Mouse (Mus musculus) MEL (cell line): Measurements from ENCODE around the gene Rasip1.

Experiments
- BHLHE40 ChIP-seq: IDR thresholded peaks from 2 replicates; pipeline ENCODE4 v1.6.1; 2012; ENCODE audit warnings: low read depth, mild to moderate bottlenecking, inconsistent platforms, low read length, improper control_type of control experiment, borderline replicate concordance
- CHD2 ChIP-seq: IDR thresholded peaks from 2 replicates; pipeline ENCODE4 v1.6.1; 2011; ENCODE audit warnings: low read length, improper control_type of control experiment
- CTCF ChIP-seq, 3 experiments: IDR thresholded peaks in 2 of 3; conservative IDR thresholded peaks in 1 of 3; 2 replicates each; pipeline ENCODE4 v1.5.1; 2011 to 2012; ENCODE audit warnings: low read length in 3 of 3, low read depth in 2 of 3, mild to moderate bottlenecking in 2 of 3, improper control_type of control experiment in 1 of 3, inconsistent platforms in 1 of 3, mixed read lengths in 1 of 3, moderate library complexity in 1 of 3; ENCODE audit not compliant: control insufficient read depth in 1 of 3, insufficient read depth in 1 of 3, poor library complexity in 1 of 3, severe bottlenecking in 1 of 3
- ELF1 ChIP-seq: IDR thresholded peaks from 2 replicates; pipeline ENCODE4 v1.6.1; 2014; ENCODE audit warnings: low read depth, mild to moderate bottlenecking, inconsistent platforms, low read length, improper control_type of control experiment, moderate library complexity
- ETS1 ChIP-seq: IDR thresholded peaks from 2 replicates; pipeline ENCODE4 v1.6.1; 2012; ENCODE audit warnings: low read depth, mild to moderate bottlenecking, inconsistent platforms, low read length, improper control_type of control experiment, moderate library complexity
- MYB ChIP-seq: IDR thresholded peaks from 2 replicates; pipeline ENCODE4 v1.6.1; 2011; ENCODE audit warnings: mild to moderate bottlenecking, low read depth, low read length, improper control_type of control experiment
- POLR2A ChIP-seq, 2 experiments: IDR thresholded peaks; 2 replicates each; pipeline ENCODE4 v1.6.1; 2011 to 2012; ENCODE audit warnings: low read length in 2 of 2, mild to moderate bottlenecking in 2 of 2, control low read depth in 1 of 2, improper control_type of control experiment in 1 of 2, low read depth in 1 of 2, moderate library complexity in 1 of 2; ENCODE audit not compliant: control insufficient read depth in 1 of 2, insufficient read depth in 1 of 2, poor library complexity in 1 of 2
- POLR2AphosphoS2 ChIP-seq: IDR thresholded peaks from 2 replicates; pipeline ENCODE4 v1.6.1; 2011; ENCODE audit warnings: low read length, improper control_type of control experiment
- ZNF384 ChIP-seq: IDR thresholded peaks from 2 replicates; pipeline ENCODE4 v1.6.1; 2012; ENCODE audit warnings: low read depth, mild to moderate bottlenecking, inconsistent platforms, low read length, improper control_type of control experiment

DNA sequence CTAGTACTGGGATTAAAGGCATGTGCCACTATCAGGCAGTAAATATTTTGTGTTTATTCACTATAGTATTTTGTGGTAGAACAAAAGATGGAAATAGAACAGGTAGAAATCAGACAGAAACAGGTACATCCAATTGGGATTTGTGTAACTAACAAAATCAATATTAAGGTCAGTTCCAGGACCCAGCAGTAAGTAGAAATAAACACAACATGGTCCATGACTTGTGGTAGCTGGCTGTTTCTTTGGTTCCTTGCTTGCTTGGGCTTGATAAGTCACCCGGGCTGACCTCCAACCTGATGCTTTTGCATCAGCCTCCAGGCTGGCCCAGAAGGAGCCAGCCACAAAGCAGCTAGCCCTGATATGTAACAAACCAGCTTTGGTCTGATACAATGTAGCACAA, 17.8 kb upstream of the Rasip1 start:
- no peak for TF ChIP-seq ETS1
- no peak for TF ChIP-seq ELF1
- TF ChIP-seq ZNF384, result no peak
- TF ChIP-seq POLR2AphosphoS2, result no peak
- TF ChIP-seq CTCF (IDR thresholded peaks at IDR 0.05 in 2 of 3, conservative IDR thresholded peaks at IDR 0.05 in 1 of 3; ENCODE audit: control insufficient read depth in 1 of 3, insufficient read depth in 1 of 3, low read depth in 2 of 3, low read length in 3 of 3, poor library complexity in 1 of 3, severe bottlenecking in 1 of 3), result no peak
- no peak for TF ChIP-seq MYB
- TF ChIP-seq BHLHE40, result no peak
- TF ChIP-seq POLR2A (IDR thresholded peaks at IDR 0.05; ENCODE audit: control insufficient read depth in 1 of 2, insufficient read depth in 1 of 2, low read depth in 1 of 2, low read length in 2 of 2, poor library complexity in 1 of 2), result no peak
- TF ChIP-seq CHD2, result no peak
